Mouse (Mus musculus): ENCODE data around the gene Slc39a13. TPM values are rescaled to one million over a fixed set of nuclear protein-coding genes. Genes with fewer than 3 reads are reported as not detected.
A peak's percentile ranks its signal among the peaks of the same experiment; 100 is the strongest.

The Slc39a13 gene
- polyA plus RNA-seq, 1 experiment from 2014 or later, result 10.6 TPM

GRCm38 (mm10) chr2:91090208-91090607, 20.0 kb upstream of the Slc39a13 start:
- Histone ChIP-seq H3K4me1 (replicated peaks) (peaks cover 26% of the 10 kb centered on the region), H3K4me2 (no peak overlapping the region), H3K36me3 (no peaks in the 10 kb centered on the region), H3K9me3 (replicated peaks) (no peaks in the 10 kb centered on the region), H3K9ac (no peak overlapping the region), H3K4me3 (replicated peaks) (no peak overlapping the region), H3K27ac (no peak overlapping the region), H3K27me3 (0 out of 2 replicates have a peak, but pooled peaks cover 4% of the 10 kb centered on the region)
- WGBS (ENCODE audit: insufficient replicate concordance), result 69% methylated on average over 6 of the region's 6 CpGs
- no peak for ATAC-seq (ENCODE audit: low read depth)
- DNase-seq, result no peak

GRCm38 (mm10) chr2:91088987-91089386, 18.8 kb upstream of the Slc39a13 start:
- Histone ChIP-seq H3K27ac (peak overlapping the region; percentile 71), H3K9me3 (replicated peaks) (no peaks in the 10 kb centered on the region), H3K4me1 (replicated peaks) (peaks cover 30% of the 10 kb centered on the region), H3K27me3 (0 out of 2 replicates have a peak, but pooled peaks cover 4% of the 10 kb centered on the region), H3K9ac (no peak overlapping the region), H3K36me3 (no peaks in the 10 kb centered on the region), H3K4me2 (no peak overlapping the region), H3K4me3 (replicated peaks) (no peak overlapping the region)
- 32% methylated on average over 9 of the region's 9 CpGs for WGBS (ENCODE audit: insufficient replicate concordance)
- no peak for DNase-seq
- ATAC-seq (ENCODE audit: low read depth), result peak; percentile 46; the same call in 1 of the 2 replicates

- ATAC-seq (ENCODE audit: low read depth) (no peak), DNase-seq (no peak)
- H3K9ac ChIP-seq, result no peak overlapping the region
- H3K4me3 ChIP-seq (replicated peaks), result no peak overlapping the region
- WGBS (ENCODE audit: insufficient replicate concordance), result 59% methylated on average over 9 of the region's 9 CpGs
- no peaks in the 10 kb centered on the region for H3K9me3 ChIP-seq (replicated peaks)
- peaks cover 43% of the 10 kb centered on the region for H3K4me1 ChIP-seq (replicated peaks)
- H3K27me3 ChIP-seq, result 0 out of 2 replicates have a peak, but pooled peaks cover 4% of the 10 kb centered on the region
- H3K36me3 ChIP-seq, result no peaks in the 10 kb centered on the region
- H3K4me2 ChIP-seq, result no peak overlapping the region
- 0 out of 2 replicates have a peak overlapping the region, but pooled peaks have one; percentile 26 for H3K27ac ChIP-seq
Observed at GRCm38 (mm10) chr2:91087453-91087852, 17.2 kb upstream of the Slc39a13 start.

GRCm38 (mm10) chr2:91086392-91087237, 16.4 kb upstream of the Slc39a13 start:
- 67% methylated on average over 9 of the region's 9 CpGs for WGBS (ENCODE audit: insufficient replicate concordance)
- Histone ChIP-seq H3K9ac (no peak overlapping the region), H3K36me3 (no peaks in the 10 kb centered on the region), H3K4me3 (replicated peaks) (no peak overlapping the region), H3K9me3 (replicated peaks) (no peaks in the 10 kb centered on the region), H3K4me1 (replicated peaks) (peaks cover 48% of the 10 kb centered on the region), H3K27me3 (0 out of 2 replicates have a peak, but pooled peaks cover 4% of the 10 kb centered on the region), H3K27ac (no peak overlapping the region; the same call in 1 of the 2 replicates), H3K4me2 (no peak overlapping the region)
- no peak for DNase-seq
- no peak for ATAC-seq (ENCODE audit: low read depth)

- no peak overlapping the region for H3K4me3 ChIP-seq (replicated peaks)
- ATAC-seq (ENCODE audit: low read depth), result no peak
- H3K27me3 ChIP-seq, result 0 out of 2 replicates have a peak, but pooled peaks cover 4% of the 10 kb centered on the region
- no peak overlapping the region for H3K4me2 ChIP-seq
- WGBS (ENCODE audit: insufficient replicate concordance), result 74% methylated on average over 14 of the region's 14 CpGs
- H3K9ac ChIP-seq, result no peak overlapping the region
- no peaks in the 10 kb centered on the region for H3K9me3 ChIP-seq (replicated peaks)
- H3K27ac ChIP-seq, result no peak overlapping the region
- H3K36me3 ChIP-seq, result no peaks in the 10 kb centered on the region
- peaks cover 51% of the 10 kb centered on the region for H3K4me1 ChIP-seq (replicated peaks)
- no peak for DNase-seq
Observed at GRCm38 (mm10) chr2:91085494-91086391, 15.5 kb upstream of the Slc39a13 start.

GRCm38 (mm10) chr2:91084179-91084820, 14.1 kb upstream of the Slc39a13 start:
- Histone ChIP-seq H3K4me2 (peak overlapping the region; percentile 13), H3K27me3 (peaks cover 4% of the 10 kb centered on the region; the same call in 1 of the 2 replicates), H3K36me3 (no peaks in the 10 kb centered on the region), H3K4me3 (replicated peaks) (no peak overlapping the region), H3K27ac (peak overlapping the region; percentile 74), H3K4me1 (replicated peaks) (peaks cover 39% of the 10 kb centered on the region), H3K9ac (0 out of 2 replicates have a peak overlapping the region, but pooled peaks have one; percentile 26), H3K9me3 (replicated peaks) (no peaks in the 10 kb centered on the region)
- no peak for ATAC-seq (ENCODE audit: low read depth)
- DNase-seq, result no peak
- 53% methylated on average over 15 of the region's 15 CpGs for WGBS (ENCODE audit: insufficient replicate concordance)

- Histone ChIP-seq H3K27ac (peak overlapping the region; percentile 74), H3K9me3 (replicated peaks) (no peaks in the 10 kb centered on the region), H3K9ac (peak overlapping the region; percentile 1), H3K36me3 (no peaks in the 10 kb centered on the region), H3K4me1 (replicated peaks) (peaks cover 39% of the 10 kb centered on the region), H3K27me3 (peaks cover 4% of the 10 kb centered on the region; the same call in 1 of the 2 replicates), H3K4me2 (peak overlapping the region; percentile 25), H3K4me3 (replicated peaks) (0 out of 2 replicates have a peak overlapping the region, but pooled peaks have one; percentile 8)
- no peak for DNase-seq
- 0 out of 2 replicates have a peak, but pooled peaks have one; percentile 5 for ATAC-seq (ENCODE audit: low read depth)
- WGBS (ENCODE audit: insufficient replicate concordance), result 20% methylated on average over 1 of the region's 1 CpGs
Observed at GRCm38 (mm10) chr2:91083366-91083940, 13.2 kb upstream of the Slc39a13 start.

- Histone ChIP-seq H3K27me3 (peaks cover 9% of the 10 kb centered on the region), H3K4me2 (peak overlapping the region; percentile 25), H3K36me3 (no peaks in the 10 kb centered on the region), H3K9ac (peak overlapping the region; percentile 1), H3K4me1 (replicated peaks) (peaks cover 38% of the 10 kb centered on the region), H3K9me3 (replicated peaks) (no peaks in the 10 kb centered on the region), H3K27ac (peak overlapping the region; percentile 74), H3K4me3 (replicated peaks) (0 out of 2 replicates have a peak overlapping the region, but pooled peaks have one; percentile 8)
- 11% methylated on average over 11 of the region's 11 CpGs for WGBS (ENCODE audit: insufficient replicate concordance)
- ATAC-seq (ENCODE audit: low read depth), result peak; percentile 56
- no peak for DNase-seq
Observed at GRCm38 (mm10) chr2:91082844-91083243, 12.6 kb upstream of the Slc39a13 start.

GRCm38 (mm10) chr2:91081775-91082695, 11.8 kb upstream of the Slc39a13 start, which contains the start of gene Spi1:
Spi1 (plus strand) TSS chr2:91082390.
- peak within 1 kb of the TSS; percentile 25 for H3K4me2 ChIP-seq
- 61% methylated on average over 13 of the region's 13 CpGs for WGBS (ENCODE audit: insufficient replicate concordance)
- H3K27ac ChIP-seq, result peak within 1 kb of the TSS; percentile 74
- DNase-seq (no peak), ATAC-seq (ENCODE audit: low read depth) (no peak)
- H3K9me3 ChIP-seq (replicated peaks), result no peaks in the 10 kb centered on the region
- H3K4me3 ChIP-seq (replicated peaks), result 0 out of 2 replicates have a peak within 1 kb of the TSS, but pooled peaks have one; percentile 8
- peaks cover 12% of the 10 kb centered on the region for H3K27me3 ChIP-seq
- H3K36me3 ChIP-seq, result no peaks in the 10 kb centered on the region
- H3K9ac ChIP-seq, result peak within 1 kb of the TSS; percentile 1
- H3K4me1 ChIP-seq (replicated peaks), result peaks cover 38% of the 10 kb centered on the region

Data from liver, embryonic 13.5 days (tissue).